Mouse (Mus musculus): ENCODE data around the gene Mboat2. TPM values are rescaled to one million over a fixed set of nuclear protein-coding genes. Genes with fewer than 3 reads are reported as not detected.
A peak's percentile ranks its signal among the peaks of the same experiment; 100 is the strongest.

Mboat2 gene
- total RNA-seq, 2 experiments from 2014 or later, result 55.7 to 57.8 TPM

GRCm38 (mm10) chr12:24898226-24898625 lies 67.5 kb downstream of the Mboat2 start:
- no peak for DNase-seq (ENCODE audit: low spot score in 2 of 2)

- DNase-seq (ENCODE audit: low spot score in 2 of 2), result no peak
Observed at GRCm38 (mm10) chr12:24899636-24900035, 69.0 kb downstream of the Mboat2 start.

- DNase-seq (ENCODE audit: low spot score in 2 of 2), result no peak
Observed at GRCm38 (mm10) chr12:24902736-24903135, 72.1 kb downstream of the Mboat2 start.

GRCm38 (mm10) chr12:24907894-24908293 lies 77.2 kb downstream of the Mboat2 start:
- DNase-seq (ENCODE audit: low spot score in 2 of 2), result no peak

GRCm38 (mm10) chr12:24909679-24910078 lies 79.0 kb downstream of the Mboat2 start:
- DNase-seq (ENCODE audit: low spot score in 2 of 2), result no peak

- DNase-seq (ENCODE audit: low spot score in 2 of 2), result no peak
Observed at GRCm38 (mm10) chr12:24912174-24912573, 81.5 kb downstream of the Mboat2 start.

- DNase-seq (ENCODE audit: low spot score in 2 of 2), result no peak
Observed at GRCm38 (mm10) chr12:24912876-24913275, 82.2 kb downstream of the Mboat2 start.

GRCm38 (mm10) chr12:24918575-24919262 lies 88.0 kb downstream of the Mboat2 start:
- DNase-seq (ENCODE audit: low spot score in 2 of 2), result no peak

- DNase-seq (ENCODE audit: low spot score in 2 of 2), result no peak
Observed at GRCm38 (mm10) chr12:24920861-24921260, 90.2 kb downstream of the Mboat2 start.

GRCm38 (mm10) chr12:24924003-24924402 lies 93.3 kb downstream of the Mboat2 start:
- no peak for DNase-seq (ENCODE audit: low spot score in 2 of 2)

- DNase-seq (ENCODE audit: low spot score in 2 of 2), result no peak
Observed at GRCm38 (mm10) chr12:24925276-24925675, 94.6 kb downstream of the Mboat2 start.

GRCm38 (mm10) chr12:24925684-24926083 lies 95.0 kb downstream of the Mboat2 start:
- no peak for DNase-seq (ENCODE audit: low spot score in 2 of 2)

- DNase-seq (ENCODE audit: low spot score in 2 of 2), result peak; percentile 62 to 77
Observed at GRCm38 (mm10) chr12:24928051-24928748, 97.5 kb downstream of the Mboat2 start.

- DNase-seq (ENCODE audit: low spot score in 2 of 2), result peak in 1 of 2 experiments; percentile 20
Observed at GRCm38 (mm10) chr12:24929043-24929442, 98.4 kb downstream of the Mboat2 start.

- no peak for DNase-seq (ENCODE audit: low spot score in 2 of 2)
Observed at GRCm38 (mm10) chr12:24930760-24931159, 100.1 kb downstream of the Mboat2 start.

- DNase-seq (ENCODE audit: low spot score in 2 of 2), result no peak
Observed at GRCm38 (mm10) chr12:24932120-24932519, 101.4 kb downstream of the Mboat2 start.

- DNase-seq (ENCODE audit: low spot score in 2 of 2), result no peak
Observed at GRCm38 (mm10) chr12:24933206-24933775, 102.6 kb downstream of the Mboat2 start.

GRCm38 (mm10) chr12:24933996-24934395 lies 103.3 kb downstream of the Mboat2 start:
- DNase-seq (ENCODE audit: low spot score in 2 of 2), result no peak

GRCm38 (mm10) chr12:24936281-24936680 lies 105.6 kb downstream of the Mboat2 start:
- no peak for DNase-seq (ENCODE audit: low spot score in 2 of 2)

- no peak for DNase-seq (ENCODE audit: low spot score in 2 of 2)
Observed at GRCm38 (mm10) chr12:24939372-24939771, 108.7 kb downstream of the Mboat2 start.

- no peak for DNase-seq (ENCODE audit: low spot score in 2 of 2)
Observed at GRCm38 (mm10) chr12:24942619-24943287, 112.1 kb downstream of the Mboat2 start.

- DNase-seq (ENCODE audit: low spot score in 2 of 2), result no peak
Observed at GRCm38 (mm10) chr12:24943427-24943826, 112.7 kb downstream of the Mboat2 start.
